Mouse (Mus musculus) neural tube, embryonic 15.5 days (tissue): ENCODE measurements around the gene Ttc30a1. TPM values are rescaled to one million over a fixed set of nuclear protein-coding genes. Genes with fewer than 3 reads are reported as not detected.
"Not testable (repeated sequence)": the region's sequence is repeated elsewhere in the genome, so short reads cannot be mapped to it uniquely, and the experiment has no call there.

Source experiments
- ATAC-seq: fragments of 200-750 bp; cut with Nextera tagmentation; 2 replicates; pipeline ENCODE4 v1.8.0; 2017; ENCODE audit warnings: mild to moderate bottlenecking, moderate TSS enrichment, moderate library complexity; ENCODE audit not compliant: low FRiP score
- H3K27ac ChIP-seq: fragments of 300-500 bp; sonication (generic); replicated peaks from 2 replicates; pipeline ENCODE4 v1.5.1; 2015; ENCODE audit warnings: mild to moderate bottlenecking, inconsistent platforms
- H3K27me3 ChIP-seq: fragments of 300-500 bp; sonication (generic); replicated peaks from 2 replicates; pipeline ENCODE4 v1.6.1; 2015; ENCODE audit warnings: inconsistent platforms
- H3K36me3 ChIP-seq: fragments of 300-500 bp; sonication (generic); 2 replicates; pipeline ENCODE4 v1.6.1; 2015; ENCODE audit warnings: inconsistent platforms
- H3K4me1 ChIP-seq: fragments of 300-500 bp; sonication (generic); 2 replicates; pipeline ENCODE4 v1.6.1; 2015; ENCODE audit warnings: inconsistent platforms
- H3K4me2 ChIP-seq: fragments of 300-500 bp; sonication (generic); 2 replicates; pipeline ENCODE4 v1.6.1; 2015; ENCODE audit warnings: inconsistent platforms, mild to moderate bottlenecking, moderate library complexity
- H3K4me3 ChIP-seq: fragments of 300-500 bp; sonication (generic); replicated peaks from 2 replicates; pipeline ENCODE4 v1.5.1; 2015; ENCODE audit warnings: mild to moderate bottlenecking, inconsistent platforms
- H3K9ac ChIP-seq: fragments of 300-500 bp; sonication (generic); replicated peaks from 2 replicates; pipeline ENCODE4 v1.6.1; 2015; ENCODE audit warnings: mild to moderate bottlenecking, inconsistent platforms
- H3K9me3 ChIP-seq: fragments of 300-500 bp; sonication (generic); replicated peaks from 2 replicates; pipeline ENCODE4 v1.6.1; 2016; ENCODE audit warnings: inconsistent platforms
- WGBS: fragments of 180-500 bp; shearing (Covaris S2); methylation state at CpG from one replicate; pipeline ENCODE4 v1.1.7; 2015; ENCODE audit warnings: mixed read lengths; 5-methylcytosine and 5-hydroxymethylcytosine counted together
- polyA plus RNA-seq: library from polyadenylated mRNA; unstranded; fragments of >200 nt; fragmentation: Nextera tagmentation; extraction: Ambion mirVana; gene quantifications from 2 replicates; pipeline ENCODE4 v1.2.1, GENCODE M21; 2015

Gene Ttc30a1
- polyA plus RNA-seq: 7.4 and 7.6 TPM in 2 replicates

DNA sequence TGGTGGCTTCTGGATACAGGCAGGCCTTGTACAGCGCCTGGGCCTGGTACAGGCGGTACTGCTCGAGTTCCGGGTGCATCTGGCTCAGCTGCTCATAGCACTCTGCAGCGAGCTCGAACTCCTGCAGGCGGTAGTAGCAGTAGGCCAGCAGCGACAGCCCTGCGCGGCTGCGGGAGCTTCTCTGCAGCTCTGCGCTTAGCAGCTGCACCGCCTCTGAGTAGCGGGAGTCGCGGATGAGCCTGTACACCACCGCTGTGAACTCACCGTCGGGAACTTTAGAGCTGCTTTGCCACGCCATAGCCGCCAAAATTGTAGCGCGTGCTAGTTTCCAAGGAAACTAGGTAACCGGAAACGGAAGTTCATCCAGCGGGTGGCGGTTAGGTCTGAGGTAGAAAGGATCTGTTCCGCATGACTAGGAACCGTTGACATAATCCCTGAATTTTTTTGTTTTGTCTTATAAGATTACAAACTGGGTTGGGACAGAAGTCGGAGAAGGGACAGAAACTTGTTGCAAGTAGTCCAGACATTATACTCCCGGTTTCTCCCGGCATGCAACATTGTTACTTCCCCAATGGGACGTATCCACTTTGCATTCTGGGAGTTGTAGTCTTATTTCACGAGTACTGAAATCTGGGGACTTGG, at the start of gene Ttc30a1:
Ttc30a1 (minus strand) TSS at position 528 of the 642 bp plus-strand sequence.
- H3K27ac ChIP-seq: peak within 1 kb of the TSS; percentile 80
- peak; percentile 65 for ATAC-seq

DNA sequence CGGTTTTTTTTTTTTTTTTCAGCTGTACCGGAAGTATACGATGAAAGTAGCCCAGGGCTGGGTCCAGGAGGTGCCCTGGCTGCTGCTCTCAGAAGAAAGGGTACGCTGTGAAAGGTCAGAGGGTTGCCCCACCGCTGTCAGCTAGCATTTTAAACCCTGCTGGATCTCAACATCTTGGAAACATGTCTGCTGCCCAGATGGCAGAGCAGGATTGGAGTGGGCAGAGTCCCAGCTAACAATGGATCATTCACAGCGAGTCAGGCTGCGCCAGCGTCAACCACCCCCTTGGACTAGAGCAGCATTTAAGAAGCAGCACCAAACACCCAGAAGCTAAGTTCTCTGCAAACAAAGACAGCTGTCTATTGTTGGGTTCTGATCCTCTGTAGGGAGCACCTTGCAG, 48.3 kb upstream of the Ttc30a1 start:
- ATAC-seq: peak; percentile 71
- Histone ChIP-seq H3K36me3 (no peaks in the 10 kb centered on the region), H3K4me3 (no peak overlapping the region), H3K9me3 (no peaks in the 10 kb centered on the region), H3K4me2 (peak overlapping the region; percentile 46), H3K4me1 (peaks cover 20% of the 10 kb centered on the region), H3K9ac (peak overlapping the region; percentile 10; the same call in 1 of the 2 replicates), H3K27me3 (no peaks in the 10 kb centered on the region), H3K27ac (peak overlapping the region; percentile 86)
- 14% methylated on average over 8 of the region's 8 CpGs for WGBS

More for the DNA sequence above, at the start of gene Ttc30a1:
- 2% methylated on average over 34 of the region's 34 CpGs for WGBS
- Histone ChIP-seq H3K9ac (peak within 1 kb of the TSS; percentile 47), H3K4me3 (peak within 1 kb of the TSS; percentile 57), H3K4me2 (peak within 1 kb of the TSS; percentile 70), H3K4me1 (peaks cover 20% of the 10 kb centered on the region)
- H3K36me3 ChIP-seq, H3K9me3 ChIP-seq, H3K27me3 ChIP-seq: not testable (repeated sequence)

DNA sequence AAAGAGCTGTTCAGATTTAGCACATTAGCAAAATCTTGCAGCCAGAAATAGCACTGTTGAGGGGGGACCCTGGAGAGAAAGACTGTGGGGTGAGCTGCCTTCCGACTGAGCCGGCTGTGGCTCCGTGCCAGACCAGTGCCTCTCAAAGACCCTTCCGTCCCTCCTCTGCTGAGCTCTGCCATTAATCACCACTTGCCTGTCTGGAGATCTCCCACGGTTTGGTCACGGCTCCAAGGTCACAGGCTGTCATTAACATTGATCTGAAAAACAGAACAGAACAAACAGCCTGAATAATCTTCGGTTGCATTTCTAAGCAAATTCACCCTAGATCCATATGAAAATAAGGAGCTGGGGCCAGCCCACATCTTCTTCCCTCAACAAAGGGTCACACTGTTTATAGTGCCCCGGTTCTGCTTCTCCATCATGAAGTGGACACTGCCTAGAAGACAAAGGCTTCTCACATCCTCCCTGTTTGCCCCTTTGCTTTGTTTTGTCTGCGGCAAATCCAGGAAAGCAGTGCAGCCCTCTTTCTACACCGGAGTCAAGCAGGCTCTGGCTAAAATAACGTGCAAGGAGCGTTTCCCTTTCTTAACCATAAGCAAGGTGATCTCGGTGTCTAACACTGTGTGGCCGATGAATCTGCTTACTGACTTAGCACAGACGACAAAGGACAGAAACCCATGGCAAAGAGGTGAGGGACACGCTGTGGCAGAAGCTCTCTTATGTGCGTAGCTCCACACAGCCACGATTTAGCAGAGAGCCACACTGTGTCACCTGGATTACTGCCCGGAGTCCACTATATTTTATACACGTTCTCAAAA, 47.5 kb upstream of the Ttc30a1 start:
- Histone ChIP-seq H3K27me3 (no peaks in the 10 kb centered on the region), H3K4me1 (peaks cover 20% of the 10 kb centered on the region), H3K9ac (peak overlapping the region; percentile 35), H3K27ac (peak overlapping the region; percentile 86), H3K4me2 (peak overlapping the region; percentile 46), H3K4me3 (no peak overlapping the region), H3K36me3 (no peaks in the 10 kb centered on the region), H3K9me3 (no peaks in the 10 kb centered on the region)
- 7% methylated on average over 20 of the region's 20 CpGs for WGBS
- peak; percentile 81 for ATAC-seq

DNA sequence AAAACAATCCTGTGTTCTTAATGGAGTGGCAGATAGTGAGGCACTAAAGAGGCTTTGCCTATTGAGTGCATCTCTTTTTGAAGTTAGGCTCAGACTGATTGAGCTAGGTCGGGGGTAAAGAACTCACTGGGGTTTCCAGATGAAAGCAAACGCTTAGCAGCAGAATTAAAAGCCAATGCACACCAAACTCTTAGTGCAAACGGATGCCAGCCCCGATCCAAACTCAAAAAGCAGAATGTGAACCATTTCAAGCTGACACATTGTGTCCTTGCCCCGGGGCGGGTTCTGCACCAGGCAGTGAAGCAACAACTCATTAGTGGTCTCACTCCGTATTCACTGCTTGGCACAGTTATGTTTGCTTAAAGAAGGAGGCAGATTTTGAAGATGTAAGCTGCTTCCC, 35.1 kb upstream of the Ttc30a1 start:
- no peak overlapping the region for H3K4me3 ChIP-seq
- H3K4me1 ChIP-seq: peaks cover 14% of the 10 kb centered on the region
- 0 out of 2 replicates have a peak overlapping the region, but pooled peaks have one; percentile 0 for H3K4me2 ChIP-seq
- no peaks in the 10 kb centered on the region for H3K9me3 ChIP-seq
- H3K9ac ChIP-seq: no peak overlapping the region
- ATAC-seq: no peak
- H3K36me3 ChIP-seq: no peaks in the 10 kb centered on the region
- no peak overlapping the region for H3K27ac ChIP-seq
- H3K27me3 ChIP-seq: no peaks in the 10 kb centered on the region
- WGBS: 5% methylated on average over 7 of the region's 7 CpGs

DNA sequence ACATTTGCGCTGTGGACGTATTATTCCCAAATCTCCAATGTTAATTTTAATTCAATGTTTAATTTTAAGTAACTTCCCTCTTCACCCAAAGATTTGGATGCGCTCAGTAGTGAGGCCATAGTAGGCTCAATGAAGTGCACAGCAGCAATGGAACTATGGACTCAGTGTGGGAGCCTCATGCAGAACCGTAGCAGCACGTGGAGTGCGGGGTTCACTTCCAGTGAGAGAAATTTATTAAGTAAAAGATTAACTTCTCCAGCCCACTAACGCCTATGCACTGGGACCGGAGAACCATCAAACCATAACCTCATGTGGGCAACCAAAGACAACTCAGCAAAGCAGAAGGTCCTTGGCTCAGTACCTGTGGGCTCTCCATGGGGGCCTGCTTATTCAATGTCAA, 34.4 kb upstream of the Ttc30a1 start:
- 78% methylated on average over 8 of the region's 8 CpGs for WGBS
- H3K4me2 ChIP-seq: no peak overlapping the region
- no peak overlapping the region for H3K27ac ChIP-seq
- peaks cover 14% of the 10 kb centered on the region for H3K4me1 ChIP-seq
- H3K36me3 ChIP-seq: no peaks in the 10 kb centered on the region
- ATAC-seq: no peak
- H3K4me3 ChIP-seq: no peak overlapping the region
- no peaks in the 10 kb centered on the region for H3K9me3 ChIP-seq
- H3K9ac ChIP-seq: no peak overlapping the region
- no peaks in the 10 kb centered on the region for H3K27me3 ChIP-seq

DNA sequence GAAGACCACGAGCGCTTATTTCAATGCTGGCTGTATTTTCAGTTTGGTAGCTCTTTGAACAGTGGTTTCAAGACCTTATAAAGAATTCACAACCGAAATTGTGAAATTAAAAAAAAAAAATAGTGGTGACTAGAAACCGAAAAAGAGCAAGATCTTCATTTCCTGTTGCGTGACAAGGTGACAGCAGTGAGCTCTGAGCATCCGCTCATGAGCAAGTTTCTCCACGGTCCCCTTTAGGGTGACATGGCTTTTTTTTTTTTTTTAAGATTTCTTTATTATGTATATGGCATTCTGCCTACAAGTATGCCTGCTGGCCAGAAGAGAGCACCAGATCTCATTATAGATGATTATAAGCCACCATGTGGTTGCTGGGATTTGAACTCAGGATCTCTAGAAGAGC, 33.7 kb upstream of the Ttc30a1 start:
- 98% methylated on average over 7 of the region's 7 CpGs for WGBS
- H3K4me1 ChIP-seq: peaks cover 8% of the 10 kb centered on the region
- no peak for ATAC-seq
- no peak overlapping the region for H3K27ac ChIP-seq
- no peak overlapping the region for H3K4me2 ChIP-seq
- H3K4me3 ChIP-seq: no peak overlapping the region
- no peaks in the 10 kb centered on the region for H3K9me3 ChIP-seq
- H3K9ac ChIP-seq: no peak overlapping the region
- H3K36me3 ChIP-seq: no peaks in the 10 kb centered on the region
- no peaks in the 10 kb centered on the region for H3K27me3 ChIP-seq

DNA sequence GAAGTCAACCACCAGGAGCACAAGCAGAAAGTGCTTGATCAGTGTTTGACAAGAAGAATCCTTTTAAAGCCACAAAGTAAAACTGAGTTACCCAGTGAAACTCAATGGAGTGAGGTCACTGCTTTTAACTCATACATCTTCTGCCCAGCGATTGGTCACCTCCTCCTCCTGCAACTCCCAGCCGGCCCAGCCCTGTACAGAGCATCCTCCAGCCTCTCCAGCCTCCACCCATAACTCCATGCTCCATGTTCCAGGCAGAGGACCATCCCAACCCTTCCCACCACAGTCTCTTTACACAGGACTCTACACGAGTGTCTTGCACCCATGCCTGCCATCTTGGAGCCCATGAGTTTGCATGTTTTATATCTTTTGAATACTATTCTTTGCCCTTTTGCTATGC, 32.9 kb upstream of the Ttc30a1 start:
- ATAC-seq: no peak
- Histone ChIP-seq H3K9ac (no peak overlapping the region), H3K4me1 (peaks cover 8% of the 10 kb centered on the region), H3K4me2 (no peak overlapping the region), H3K4me3 (no peak overlapping the region), H3K36me3 (no peaks in the 10 kb centered on the region), H3K9me3 (no peaks in the 10 kb centered on the region), H3K27ac (no peak overlapping the region), H3K27me3 (no peaks in the 10 kb centered on the region)
- 87% methylated on average over 3 of the region's 3 CpGs for WGBS

DNA sequence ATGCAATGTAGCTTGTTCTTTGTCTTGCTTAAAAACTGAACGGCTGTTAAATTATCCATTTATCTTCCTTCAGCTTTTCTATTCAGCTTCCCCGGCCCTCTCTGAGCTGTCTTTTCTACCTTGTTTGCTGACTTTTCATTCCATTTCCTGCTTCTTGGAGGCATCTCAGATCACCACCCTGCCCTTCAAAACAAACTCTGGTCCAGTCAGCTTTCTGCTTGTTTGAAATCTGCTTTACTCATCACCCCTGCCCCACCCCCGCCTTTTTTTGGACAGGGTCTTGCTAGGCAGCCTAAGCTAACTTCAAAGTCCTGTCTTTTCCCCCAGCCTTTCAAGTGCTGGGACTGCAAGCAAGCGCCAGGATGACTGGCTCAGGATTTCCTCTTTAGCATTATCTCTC, 24.4 kb upstream of the Ttc30a1 start:
- H3K4me2 ChIP-seq: no peak overlapping the region
- H3K27me3 ChIP-seq: no peaks in the 10 kb centered on the region
- 11% methylated on average over 4 of the region's 4 CpGs for WGBS
- no peak overlapping the region for H3K9ac ChIP-seq
- ATAC-seq: no peak
- no peaks in the 10 kb centered on the region for H3K36me3 ChIP-seq
- H3K4me1 ChIP-seq: peaks cover 3% of the 10 kb centered on the region; the same call in 1 of the 2 replicates
- no peak overlapping the region for H3K27ac ChIP-seq
- H3K4me3 ChIP-seq: no peak overlapping the region
- no peaks in the 10 kb centered on the region for H3K9me3 ChIP-seq

DNA sequence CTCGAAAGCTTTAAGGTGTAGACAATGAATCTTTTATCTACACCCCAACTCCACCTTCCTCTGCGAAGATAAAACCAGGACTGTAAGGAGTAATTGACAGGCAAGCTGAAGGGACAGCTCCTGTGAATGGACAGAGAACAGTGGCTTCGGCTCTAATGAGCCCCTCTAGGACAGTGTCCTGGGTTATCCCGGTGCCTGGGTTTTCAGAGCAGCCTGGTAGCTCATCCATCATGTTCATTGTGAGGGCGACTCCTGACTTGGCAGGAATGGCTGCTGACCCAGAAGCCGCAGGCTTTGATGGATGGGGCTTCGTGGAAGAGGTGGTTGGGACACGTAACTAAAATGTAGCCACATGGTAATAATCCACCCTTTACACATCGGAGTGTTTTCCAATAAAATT, 21.1 kb upstream of the Ttc30a1 start:
- Histone ChIP-seq H3K9ac (no peak overlapping the region), H3K4me3 (no peak overlapping the region), H3K36me3 (no peaks in the 10 kb centered on the region), H3K4me1 (peaks cover 9% of the 10 kb centered on the region), H3K4me2 (no peak overlapping the region), H3K27ac (no peak overlapping the region), H3K9me3 (no peaks in the 10 kb centered on the region), H3K27me3 (no peaks in the 10 kb centered on the region)
- 28% methylated on average over 9 of the region's 9 CpGs for WGBS
- ATAC-seq: no peak

DNA sequence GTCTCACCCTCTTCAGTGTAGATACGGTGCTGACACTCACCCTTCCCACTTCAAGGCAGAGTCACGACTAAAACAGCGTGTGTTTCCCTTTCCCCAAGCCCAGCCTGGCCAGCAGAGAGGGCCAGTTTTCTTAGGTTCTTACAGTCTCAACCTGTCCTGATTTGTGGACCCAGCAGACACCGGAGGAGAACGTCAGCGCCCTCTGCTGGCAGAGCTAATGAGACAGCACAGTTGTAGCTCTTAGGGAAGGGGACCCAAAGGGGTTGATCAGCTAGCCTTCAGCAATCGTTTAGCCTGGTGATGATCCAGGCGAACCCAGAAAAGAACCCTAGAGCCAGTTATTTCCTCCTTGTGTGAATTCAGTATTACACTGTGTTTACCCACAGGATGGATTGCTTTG, 19.6 kb upstream of the Ttc30a1 start:
- 53% methylated on average over 8 of the region's 8 CpGs for WGBS
- H3K36me3 ChIP-seq: no peaks in the 10 kb centered on the region
- H3K27me3 ChIP-seq: no peaks in the 10 kb centered on the region
- H3K27ac ChIP-seq: no peak overlapping the region
- no peak overlapping the region for H3K4me3 ChIP-seq
- H3K4me1 ChIP-seq: peaks cover 12% of the 10 kb centered on the region
- H3K4me2 ChIP-seq: no peak overlapping the region
- H3K9ac ChIP-seq: no peak overlapping the region
- no peaks in the 10 kb centered on the region for H3K9me3 ChIP-seq
- no peak for ATAC-seq

DNA sequence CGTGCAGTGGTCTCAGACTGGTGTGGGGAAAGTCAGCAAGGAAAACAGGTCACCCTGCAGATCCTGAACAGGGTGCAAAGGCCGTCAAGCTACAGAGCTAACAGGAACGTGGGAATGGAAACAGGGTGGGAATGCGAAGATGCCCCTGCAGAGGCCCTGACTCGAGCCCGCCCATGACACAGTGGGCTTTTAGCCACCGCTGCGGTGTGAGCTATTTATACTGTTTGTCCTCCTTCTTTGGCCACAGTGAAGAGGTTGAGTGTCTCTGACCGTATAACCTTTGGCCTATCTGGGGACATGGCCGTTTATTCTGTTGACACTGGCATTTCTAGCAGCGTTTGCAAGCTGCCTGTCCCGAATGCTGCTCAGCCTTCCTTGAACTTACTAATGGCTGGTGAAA, 17.9 kb upstream of the Ttc30a1 start:
- H3K9me3 ChIP-seq: no peaks in the 10 kb centered on the region
- no peak overlapping the region for H3K27ac ChIP-seq
- 23% methylated on average over 12 of the region's 12 CpGs for WGBS
- no peak overlapping the region for H3K9ac ChIP-seq
- H3K27me3 ChIP-seq: no peaks in the 10 kb centered on the region
- no peaks in the 10 kb centered on the region for H3K36me3 ChIP-seq
- H3K4me3 ChIP-seq: no peak overlapping the region
- no peak overlapping the region for H3K4me2 ChIP-seq
- ATAC-seq: no peak
- peaks cover 12% of the 10 kb centered on the region for H3K4me1 ChIP-seq

DNA sequence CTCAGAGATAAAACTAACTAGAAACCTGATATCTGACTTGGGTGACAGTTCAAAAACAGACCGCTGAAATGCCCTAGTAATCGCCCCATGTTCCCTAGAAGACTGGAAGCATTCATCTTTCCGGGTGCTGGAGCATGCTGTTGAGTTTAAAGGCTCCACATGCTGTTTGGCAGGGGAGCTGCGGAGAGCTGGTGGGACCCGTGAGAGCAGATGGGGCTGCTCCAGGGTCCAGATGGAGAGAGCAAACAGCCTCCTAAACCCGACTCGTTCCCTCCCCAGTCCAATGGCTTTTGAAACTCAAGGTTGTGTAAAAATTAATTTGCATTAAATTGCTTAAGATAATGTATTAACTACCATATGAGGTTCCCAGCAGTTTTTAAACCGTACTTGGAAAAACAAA, 16.9 kb upstream of the Ttc30a1 start:
- Histone ChIP-seq H3K9ac (no peak overlapping the region), H3K27me3 (no peaks in the 10 kb centered on the region), H3K4me1 (peaks cover 14% of the 10 kb centered on the region), H3K4me3 (no peak overlapping the region), H3K9me3 (no peaks in the 10 kb centered on the region), H3K27ac (no peak overlapping the region), H3K4me2 (no peak overlapping the region), H3K36me3 (no peaks in the 10 kb centered on the region)
- WGBS: 25% methylated on average over 8 of the region's 8 CpGs
- no peak for ATAC-seq
